Mouse (Mus musculus): Measurements from ENCODE around the gene Gm8362. TPM values are rescaled to one million over a fixed set of nuclear protein-coding genes. Genes with fewer than 3 reads are reported as not detected.
"Not testable (repeated sequence)": the region's sequence is repeated elsewhere in the genome, so short reads cannot be mapped to it uniquely, and the experiment has no call there.

The Gm8362 gene
- polyA plus RNA-seq (2015; fragmentation: Nextera tagmentation; extraction: Ambion mirVana) = not detected in 2 replicates

DNA sequence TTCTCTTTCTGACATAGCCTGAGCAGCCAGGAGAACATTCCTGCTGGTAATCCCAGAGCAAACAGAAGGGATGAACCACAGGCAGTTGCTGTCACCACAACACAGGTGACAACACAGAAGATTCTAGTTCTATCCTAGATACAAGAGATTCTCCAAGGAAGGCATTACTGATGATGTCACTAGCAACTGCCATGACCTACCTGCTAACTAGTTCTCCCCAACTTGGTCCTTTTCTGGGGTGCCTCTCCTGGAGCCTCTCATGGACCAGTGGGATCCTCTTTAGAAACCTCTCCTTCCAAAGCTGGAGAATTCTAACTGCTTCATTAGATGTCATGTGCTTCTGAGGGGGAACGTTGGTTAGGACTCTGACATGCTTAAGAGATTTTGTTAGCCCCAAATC, at the start of gene Gm8362:
Gene Gm8362 (minus strand): TSS at position 101 of the 400 bp plus-strand sequence.
- ATAC-seq; H3K4me1 ChIP-seq (replicated peaks; ENCODE audit: control insufficient read depth, insufficient read depth, low read length); H3K36me3 ChIP-seq (ENCODE audit: control insufficient read depth, insufficient read depth); H3K4me2 ChIP-seq (replicated peaks; ENCODE audit: low read depth); H3K27ac ChIP-seq (ENCODE audit: low read depth, low read length); H3K9me3 ChIP-seq (ENCODE audit: control insufficient read depth); H3K9ac ChIP-seq (ENCODE audit: low read depth, low read length); H3K27me3 ChIP-seq (replicated peaks; ENCODE audit: control insufficient read depth, insufficient read depth, low read length); H3K4me3 ChIP-seq (ENCODE audit: low read depth, low read length): not testable (repeated sequence)
- WGBS = 80% methylated on average over 1 of the region's 1 CpGs

DNA sequence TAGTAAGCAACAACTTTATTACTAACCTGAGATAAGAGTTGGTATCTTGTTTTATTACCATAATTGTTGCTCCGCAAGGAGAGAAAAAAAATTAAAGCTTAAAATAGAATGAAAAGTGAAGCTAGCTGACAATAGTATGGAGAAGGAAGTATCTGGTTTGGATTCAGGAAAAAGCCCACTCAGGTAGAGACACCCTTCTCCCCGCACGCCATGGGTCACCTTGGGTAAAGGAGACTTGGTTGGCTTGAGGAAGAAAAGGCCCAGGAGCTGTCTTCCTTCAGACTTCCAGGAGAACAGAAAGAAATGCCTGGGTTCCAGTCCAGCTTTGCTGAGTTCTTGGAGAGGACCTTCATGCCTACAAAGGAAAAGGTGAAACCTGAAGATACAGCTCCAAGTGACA, 49.1 kb upstream of the Gm8362 start:
- ATAC-seq; H3K4me1 ChIP-seq (replicated peaks; ENCODE audit: control insufficient read depth, insufficient read depth, low read length); H3K4me2 ChIP-seq (replicated peaks; ENCODE audit: low read depth); H3K9ac ChIP-seq (ENCODE audit: low read depth, low read length); H3K27me3 ChIP-seq (replicated peaks; ENCODE audit: control insufficient read depth, insufficient read depth, low read length); H3K36me3 ChIP-seq (ENCODE audit: control insufficient read depth, insufficient read depth); H3K4me3 ChIP-seq (ENCODE audit: low read depth, low read length); H3K9me3 ChIP-seq (ENCODE audit: control insufficient read depth); H3K27ac ChIP-seq (ENCODE audit: low read depth, low read length): not testable (repeated sequence)
- WGBS = 64% methylated on average over 3 of the region's 3 CpGs

DNA sequence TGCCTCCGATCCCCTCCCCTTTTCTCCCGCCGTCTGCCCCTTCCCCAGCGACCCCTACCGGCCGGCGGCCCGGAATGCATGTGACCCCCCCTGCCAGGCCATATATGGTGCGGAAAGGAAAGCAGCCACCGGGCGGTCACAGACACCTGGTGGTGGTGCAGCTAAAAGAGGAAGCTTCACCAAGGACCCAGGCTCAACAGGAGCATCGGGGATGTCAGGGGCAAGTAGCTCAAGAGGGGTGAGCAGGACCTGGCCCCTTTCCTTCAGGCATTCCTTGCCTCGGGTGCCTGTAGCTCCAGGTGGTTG, 17.0 kb downstream of the Gm8362 start:
- H3K4me1 ChIP-seq (replicated peaks; ENCODE audit: control insufficient read depth, insufficient read depth, low read length); H3K36me3 ChIP-seq (ENCODE audit: control insufficient read depth, insufficient read depth); H3K9ac ChIP-seq (ENCODE audit: low read depth, low read length); ATAC-seq; H3K9me3 ChIP-seq (ENCODE audit: control insufficient read depth); H3K27ac ChIP-seq (ENCODE audit: low read depth, low read length); H3K27me3 ChIP-seq (replicated peaks; ENCODE audit: control insufficient read depth, insufficient read depth, low read length): not testable (repeated sequence)
- H3K4me2 ChIP-seq (replicated peaks; ENCODE audit: low read depth) = peak overlapping the region; percentile 60
- peak overlapping the region; percentile 31; the same call in 1 of the 2 replicates for H3K4me3 ChIP-seq (ENCODE audit: low read depth, low read length)
- peak; percentile 52 for TF ChIP-seq CTCF (IDR thresholded peaks at IDR 0.05; ENCODE audit: low read depth)
- 0% methylated on average over 4 of the region's 13 CpGs for WGBS

DNA sequence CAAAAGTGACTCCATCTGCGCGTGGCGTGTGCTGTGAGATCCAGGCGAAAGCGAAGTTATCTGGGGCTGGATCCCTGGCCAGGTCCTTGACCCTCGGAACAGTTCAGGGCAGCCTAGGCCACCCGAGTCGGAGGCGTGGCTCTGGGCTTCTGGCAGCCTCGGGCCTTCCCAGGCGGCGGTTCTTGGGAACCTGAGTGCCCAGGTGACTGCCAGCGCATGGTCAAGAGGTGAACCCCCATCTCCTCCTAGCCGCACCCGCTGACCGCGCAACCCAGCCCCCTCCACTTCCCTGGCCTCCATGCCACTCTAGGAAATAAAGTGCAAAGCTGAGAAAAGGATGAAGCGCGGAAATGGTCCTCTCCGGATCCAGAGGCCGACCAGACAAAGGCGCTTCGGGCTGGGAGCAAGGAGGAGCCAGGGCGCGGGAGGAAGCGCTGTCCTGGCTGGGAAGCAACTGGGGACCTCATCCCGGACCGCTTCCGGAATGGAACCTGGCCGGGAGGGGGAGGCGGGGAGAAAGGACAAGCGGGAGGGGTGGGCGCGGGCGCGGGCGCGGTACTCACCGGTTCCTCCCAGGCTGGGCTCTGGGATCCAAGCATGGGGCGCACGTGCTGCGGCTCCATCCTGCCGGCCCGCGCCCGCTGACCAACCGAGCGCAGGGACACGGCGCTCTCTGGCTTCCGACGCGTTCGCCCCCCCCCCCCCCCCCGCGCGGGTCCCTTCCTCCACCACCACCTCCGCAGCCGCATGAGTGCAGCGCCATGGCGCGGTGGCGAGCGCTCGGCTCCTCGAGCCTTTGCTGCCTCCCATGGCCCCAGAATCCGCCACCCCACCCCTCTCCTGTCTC, 17.6 kb downstream of the Gm8362 start:
- 0% methylated on average over 20 of the region's 67 CpGs for WGBS
- peak overlapping the region; percentile 60 for H3K4me2 ChIP-seq (replicated peaks; ENCODE audit: low read depth)
- not testable (repeated sequence) for H3K27ac ChIP-seq (ENCODE audit: low read depth, low read length); H3K9ac ChIP-seq (ENCODE audit: low read depth, low read length); H3K27me3 ChIP-seq (replicated peaks; ENCODE audit: control insufficient read depth, insufficient read depth, low read length); H3K36me3 ChIP-seq (ENCODE audit: control insufficient read depth, insufficient read depth); ATAC-seq; H3K4me1 ChIP-seq (replicated peaks; ENCODE audit: control insufficient read depth, insufficient read depth, low read length); H3K9me3 ChIP-seq (ENCODE audit: control insufficient read depth)
- H3K4me3 ChIP-seq (ENCODE audit: low read depth, low read length) = peak overlapping the region; percentile 31

DNA sequence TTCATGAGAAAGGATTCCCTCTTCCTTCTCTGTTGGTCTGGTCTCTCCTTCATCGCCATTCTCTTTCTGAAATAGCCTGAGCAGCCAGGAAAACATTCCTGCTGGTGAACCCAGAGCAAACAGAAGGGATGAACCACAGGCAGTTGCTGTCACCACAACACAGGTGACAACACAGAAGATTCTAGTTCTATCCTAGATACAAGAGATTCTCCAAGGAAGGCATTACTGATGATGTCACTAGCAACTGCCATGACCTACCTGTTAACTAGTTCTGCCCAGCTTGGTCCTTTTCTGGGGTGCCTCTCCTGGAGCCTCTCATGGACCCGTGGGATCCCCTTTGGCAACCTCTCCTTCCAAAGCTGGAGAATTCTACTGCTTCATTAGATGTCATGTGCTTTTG, 32.0 kb downstream of the Gm8362 start, which contains the start of gene Gm3636:
Gene Gm3636 (minus strand): TSS at position 101 of the 400 bp plus-strand sequence.
- H3K27ac ChIP-seq (ENCODE audit: low read depth, low read length); H3K27me3 ChIP-seq (replicated peaks; ENCODE audit: control insufficient read depth, insufficient read depth, low read length); H3K4me3 ChIP-seq (ENCODE audit: low read depth, low read length); H3K9ac ChIP-seq (ENCODE audit: low read depth, low read length); H3K4me2 ChIP-seq (replicated peaks; ENCODE audit: low read depth); H3K36me3 ChIP-seq (ENCODE audit: control insufficient read depth, insufficient read depth); ATAC-seq; H3K4me1 ChIP-seq (replicated peaks; ENCODE audit: control insufficient read depth, insufficient read depth, low read length); H3K9me3 ChIP-seq (ENCODE audit: control insufficient read depth): not testable (repeated sequence)
- no CpG with 5 or more reads among the region's 2 CpGs for WGBS

DNA sequence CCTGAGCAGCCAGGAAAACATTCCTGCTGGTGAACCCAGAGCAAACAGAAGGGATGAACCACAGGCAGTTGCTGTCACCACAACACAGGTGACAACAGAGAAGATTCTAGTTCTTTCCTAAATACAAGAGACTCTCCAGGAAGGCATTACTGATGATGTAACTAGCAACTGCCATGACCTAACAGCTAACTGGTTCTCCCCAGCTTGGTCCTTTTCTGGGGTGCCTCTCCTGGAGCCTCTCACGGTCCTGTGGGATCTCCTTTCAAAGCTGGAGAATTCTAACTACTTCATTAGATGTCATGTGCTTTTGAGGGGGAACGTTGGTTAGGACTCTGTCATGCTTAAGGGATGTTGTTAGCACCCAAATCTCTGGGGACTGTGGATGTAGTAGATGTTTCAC, 54.1 kb downstream of the Gm8362 start, which contains the start of gene Gm8050:
Gene Gm8050 (minus strand): TSS at position 101 of the 400 bp plus-strand sequence.
- not testable (repeated sequence) for ATAC-seq

More for the DNA sequence above, 54.1 kb downstream of the Gm8362 start, which contains the start of gene Gm8050:
- not testable (repeated sequence) for H3K9ac ChIP-seq (ENCODE audit: low read depth, low read length); H3K4me2 ChIP-seq (replicated peaks; ENCODE audit: low read depth); H3K9me3 ChIP-seq (ENCODE audit: control insufficient read depth); H3K27ac ChIP-seq (ENCODE audit: low read depth, low read length); H3K4me1 ChIP-seq (replicated peaks; ENCODE audit: control insufficient read depth, insufficient read depth, low read length); H3K4me3 ChIP-seq (ENCODE audit: low read depth, low read length); H3K27me3 ChIP-seq (replicated peaks; ENCODE audit: control insufficient read depth, insufficient read depth, low read length); H3K36me3 ChIP-seq (ENCODE audit: control insufficient read depth, insufficient read depth)
- WGBS = no CpG with 5 or more reads among the region's 2 CpGs

Other genes with a start within 250 kb of the Gm8362 start
- not detected in 2 replicates for gene Gm8356, start 237.1 kb downstream of the Gm8362 start, polyA plus RNA-seq (2015; fragmentation: Nextera tagmentation; extraction: Ambion mirVana)
- 0.29 TPM in 1 of 2 replicates, not detected in the other for gene Gm3629, start 183.8 kb downstream of the Gm8362 start, polyA plus RNA-seq (2015; fragmentation: Nextera tagmentation; extraction: Ambion mirVana)
- gene Gm3460, start 152.0 kb downstream of the Gm8362 start, polyA plus RNA-seq (2015; fragmentation: Nextera tagmentation; extraction: Ambion mirVana) = not detected in 2 replicates
- 0.08 TPM in 1 of 2 replicates, not detected in the other for gene Gm10251, start 90.2 kb downstream of the Gm8362 start, polyA plus RNA-seq (2015; fragmentation: Nextera tagmentation; extraction: Ambion mirVana)
- gene Gm8050, start 54.2 kb downstream of the Gm8362 start, polyA plus RNA-seq (2015; fragmentation: Nextera tagmentation; extraction: Ambion mirVana) = not detected in 2 replicates
- gene Gm3636, start 32.1 kb downstream of the Gm8362 start, polyA plus RNA-seq (2015; fragmentation: Nextera tagmentation; extraction: Ambion mirVana) = 1.2 and 1.3 TPM in 2 replicates
- gene Gm3642, start 65.9 kb upstream of the Gm8362 start, polyA plus RNA-seq (2015; fragmentation: Nextera tagmentation; extraction: Ambion mirVana) = not detected in 2 replicates
- gene Gm3667, start 115.6 kb upstream of the Gm8362 start, polyA plus RNA-seq (2015; fragmentation: Nextera tagmentation; extraction: Ambion mirVana) = 0.17 TPM in 1 of 2 replicates, not detected in the other
- not detected in 2 replicates for gene Gm6356, start 199.4 kb upstream of the Gm8362 start, polyA plus RNA-seq (2015; fragmentation: Nextera tagmentation; extraction: Ambion mirVana)

Data from intestine, postnatal 0 days (tissue).